Mouse (Mus musculus) megakaryocyte, embryonic 14.5 days (primary cell): Measurements from ENCODE around the gene Abcc4.

ENCODE experiments used
- FLI1 ChIP-seq: IDR thresholded peaks from 2 replicates; pipeline ENCODE4 v1.6.1; 2012; ENCODE audit warnings: low read length, inconsistent platforms, mixed read lengths
- GATA1 ChIP-seq: IDR thresholded peaks from 3 replicates; pipeline ENCODE4 v1.6.1; 2012; ENCODE audit warnings: mixed read lengths, low read length, inconsistent platforms, borderline replicate concordance

DNA sequence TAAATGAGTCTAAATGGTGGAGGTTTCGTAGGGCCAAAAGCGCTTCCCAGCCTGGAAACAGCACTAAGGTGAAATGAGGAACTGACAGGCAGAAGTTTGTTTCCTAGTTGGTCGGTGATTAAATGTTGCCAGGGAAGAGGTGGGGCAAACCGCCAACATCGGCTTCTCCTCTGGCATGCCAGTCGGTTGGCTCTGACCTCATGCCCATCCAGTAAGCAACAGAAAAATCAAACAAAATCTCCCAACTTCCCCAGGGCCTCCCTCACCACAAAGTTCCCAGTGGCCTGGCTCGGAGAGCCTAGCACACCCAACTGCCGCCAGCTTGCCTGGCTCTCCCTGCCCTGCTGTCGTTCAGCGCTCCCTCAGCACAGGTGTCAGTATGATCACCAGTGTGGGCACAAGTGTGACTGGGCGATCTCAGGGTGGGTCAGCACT is 31.3 kb downstream of the Abcc4 start:
- no peak for TF ChIP-seq GATA1
- TF ChIP-seq FLI1, result no peak
